Mouse (Mus musculus) midbrain, embryonic 10.5 days (tissue): ENCODE measurements around the gene Olfr1451. TPM values are rescaled to one million over a fixed set of nuclear protein-coding genes. Genes with fewer than 3 reads are reported as not detected.
"Not testable (repeated sequence)": the region's sequence is repeated elsewhere in the genome, so short reads cannot be mapped to it uniquely, and the experiment has no call there.

ENCODE experiments used
- DNase-seq: peaks from one replicate; pipeline ENCODE4 v3.0.0-alpha.2; 2017; ENCODE audit warnings: low spot score
- H3K27ac ChIP-seq: fragments of 300-500 bp; sonication (generic); replicated peaks from 2 replicates; pipeline ENCODE4 v1.5.1; 2016; ENCODE audit warnings: mild to moderate bottlenecking
- H3K27me3 ChIP-seq: fragments of 300-500 bp; sonication (generic); 2 replicates; pipeline ENCODE4 v1.6.1; 2016; ENCODE audit warnings: low read depth, mild to moderate bottlenecking; ENCODE audit not compliant: poor library complexity, severe bottlenecking
- H3K36me3 ChIP-seq: fragments of 300-500 bp; sonication (generic); 2 replicates; pipeline ENCODE4 v1.6.1; 2016; ENCODE audit warnings: mild to moderate bottlenecking, moderate library complexity
- H3K4me1 ChIP-seq: fragments of 300-500 bp; sonication (generic); 2 replicates; pipeline ENCODE4 v1.6.1; 2016
- H3K4me3 ChIP-seq: fragments of 300-500 bp; sonication (generic); 2 replicates; pipeline ENCODE4 v1.5.1; 2016; ENCODE audit warnings: mild to moderate bottlenecking, moderate library complexity
- H3K9me3 ChIP-seq: fragments of 300-500 bp; sonication (generic); replicated peaks from 2 replicates; pipeline ENCODE4 v1.6.1; 2016; ENCODE audit warnings: mild to moderate bottlenecking
- WGBS: fragments of 180-500 bp; shearing (Covaris S2); methylation state at CpG from one replicate; pipeline ENCODE4 v1.1.7; 2016; 5-methylcytosine and 5-hydroxymethylcytosine counted together
- polyA plus RNA-seq: library from polyadenylated mRNA; unstranded; fragments of >200 nt; fragmentation: Nextera tagmentation; extraction: Ambion mirVana; gene quantifications from 2 replicates; pipeline ENCODE4 v1.2.1, GENCODE M21; 2016

Gene Olfr1451
- polyA plus RNA-seq = not detected in 2 replicates

GRCm38 (mm10) chr19:12994714-12995113 is at the start of gene Olfr1451:
TSS of gene Olfr1451 (plus strand) at chr19:12995014.
- no peaks in the 10 kb centered on the region for H3K4me1 ChIP-seq
- H3K4me3 ChIP-seq = no peak within 1 kb of the TSS
- WGBS = 75% methylated on average over 2 of the region's 2 CpGs
- no peak for DNase-seq
- H3K27me3 ChIP-seq = no peaks in the 10 kb centered on the region
- H3K36me3 ChIP-seq = no peaks in the 10 kb centered on the region
- H3K27ac ChIP-seq = no peak within 1 kb of the TSS
- H3K9me3 ChIP-seq = peaks cover 37% of the 10 kb centered on the region

GRCm38 (mm10) chr19:12949958-12950357 is 44.9 kb upstream of the Olfr1451 start, which contains the start of gene Olfr1450:
TSS of gene Olfr1450 (plus strand) at chr19:12950258.
- no peak within 1 kb of the TSS for H3K4me3 ChIP-seq
- peaks cover 30% of the 10 kb centered on the region for H3K9me3 ChIP-seq
- 87% methylated on average over 1 of the region's 1 CpGs for WGBS
- no peak for DNase-seq
- H3K36me3 ChIP-seq = no peaks in the 10 kb centered on the region
- H3K4me1 ChIP-seq = no peaks in the 10 kb centered on the region
- no peaks in the 10 kb centered on the region for H3K27me3 ChIP-seq
- H3K27ac ChIP-seq = no peak within 1 kb of the TSS

GRCm38 (mm10) chr19:12970082-12970481 is 24.7 kb upstream of the Olfr1451 start:
- not testable (repeated sequence) for H3K4me3 ChIP-seq, H3K27ac ChIP-seq, H3K4me1 ChIP-seq, DNase-seq, H3K36me3 ChIP-seq, H3K27me3 ChIP-seq
- peaks cover 33% of the 10 kb centered on the region for H3K9me3 ChIP-seq
- 83% methylated on average over 5 of the region's 5 CpGs for WGBS

- 96% methylated on average over 4 of the region's 4 CpGs for WGBS
- DNase-seq, H3K27ac ChIP-seq, H3K36me3 ChIP-seq, H3K4me3 ChIP-seq, H3K4me1 ChIP-seq, H3K27me3 ChIP-seq: not testable (repeated sequence)
- H3K9me3 ChIP-seq = peaks cover 32% of the 10 kb centered on the region
These were observed 2.5 kb upstream of the Olfr1451 start for GRCm38 (mm10) chr19:12992316-12992715.

GRCm38 (mm10) chr19:13028227-13028626 is 33.4 kb downstream of the Olfr1451 start, which contains the start of gene Olfr1453:
TSS of gene Olfr1453 (minus strand) at chr19:13028327.
- 68% methylated on average over 1 of the region's 1 CpGs for WGBS
- no peak for DNase-seq

More at GRCm38 (mm10) chr19:13028227-13028626, 33.4 kb downstream of the Olfr1451 start, which contains the start of gene Olfr1453:
- H3K9me3 ChIP-seq = peaks cover 14% of the 10 kb centered on the region
- H3K27ac ChIP-seq = no peak within 1 kb of the TSS
- H3K4me1 ChIP-seq = no peaks in the 10 kb centered on the region
- no peaks in the 10 kb centered on the region for H3K27me3 ChIP-seq
- no peaks in the 10 kb centered on the region for H3K36me3 ChIP-seq
- no peak within 1 kb of the TSS for H3K4me3 ChIP-seq

Other genes with a start within 250 kb of the Olfr1451 start
- gene Cntf, start 229.4 kb upstream of the Olfr1451 start, polyA plus RNA-seq = 1.5 and 2.0 TPM in 2 replicates
- 13.3 and 15.6 TPM in 2 replicates for gene Zfp91, start 198.9 kb upstream of the Olfr1451 start, polyA plus RNA-seq
- 1.2 TPM in 2 replicates for gene Lpxn, start 198.8 kb upstream of the Olfr1451 start, polyA plus RNA-seq
- gene Gm5244, start 148.3 kb upstream of the Olfr1451 start, polyA plus RNA-seq = not detected in 2 replicates
- not detected in 2 replicates for gene Olfr1444, start 137.7 kb upstream of the Olfr1451 start, polyA plus RNA-seq
- gene Olfr1445, start 111.2 kb upstream of the Olfr1451 start, polyA plus RNA-seq = not detected in 2 replicates
- not detected in 2 replicates for gene Olfr1446, start 101.5 kb upstream of the Olfr1451 start, polyA plus RNA-seq
- not detected in 2 replicates for gene Olfr1447, start 91.3 kb upstream of the Olfr1451 start, polyA plus RNA-seq
- not detected in 2 replicates for gene Olfr1448, start 70.6 kb upstream of the Olfr1451 start, polyA plus RNA-seq
- gene Olfr1449, start 64.2 kb upstream of the Olfr1451 start, polyA plus RNA-seq = not detected in 2 replicates
- gene Olfr1450, start 44.8 kb upstream of the Olfr1451 start, polyA plus RNA-seq = not detected in 2 replicates
- gene Olfr1453, start 33.3 kb downstream of the Olfr1451 start, polyA plus RNA-seq = not detected in 2 replicates
- not detected in 2 replicates for gene Olfr1454, start 65.6 kb downstream of the Olfr1451 start, polyA plus RNA-seq
- not detected in 2 replicates for gene Olfr1457, start 102.9 kb downstream of the Olfr1451 start, polyA plus RNA-seq
- not detected in 2 replicates for gene Olfr1458, start 111.8 kb downstream of the Olfr1451 start, polyA plus RNA-seq
- gene Olfr1459, start 154.5 kb downstream of the Olfr1451 start, polyA plus RNA-seq = not detected in 2 replicates
- not detected in 2 replicates for gene Olfr1461, start 168.0 kb downstream of the Olfr1451 start, polyA plus RNA-seq
- not detected in 2 replicates for gene Olfr1462, start 190.7 kb downstream of the Olfr1451 start, polyA plus RNA-seq
- not detected in 2 replicates for gene Olfr1463, start 236.3 kb downstream of the Olfr1451 start, polyA plus RNA-seq